Mouse (Mus musculus): ENCODE data around the gene Rhot2. TPM values are rescaled to one million over a fixed set of nuclear protein-coding genes. Genes with fewer than 3 reads are reported as not detected.
A peak's percentile ranks its signal among the peaks of the same experiment; 100 is the strongest.

The Rhot2 gene
- polyA plus RNA-seq, 1 experiment from 2014 or later: 24.2 TPM

DNA sequence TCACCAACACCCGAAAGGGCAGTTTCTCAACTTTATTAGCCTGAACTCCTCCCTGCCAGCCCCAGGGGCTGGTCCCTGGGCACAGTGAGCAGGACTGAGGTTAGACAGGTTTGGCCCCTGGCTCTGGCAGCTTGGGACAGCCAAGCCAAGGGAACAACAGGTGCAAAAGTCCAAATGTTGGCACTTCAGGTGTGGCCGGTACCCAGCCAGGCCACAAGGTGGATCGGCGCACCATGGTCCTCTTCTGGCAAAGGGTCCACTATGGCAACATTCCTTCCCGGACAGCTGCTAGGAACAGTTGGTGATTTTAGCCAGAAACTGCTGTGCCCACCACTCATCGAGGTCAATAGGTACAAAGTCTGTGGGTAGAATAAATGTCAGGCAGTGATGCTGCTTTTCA is 19.0 kb upstream of the Rhot2 start:
- Histone ChIP-seq H3K27ac (no peak overlapping the region), H3K4me2 (no peak overlapping the region), H3K36me3 (peaks cover 15% of the 10 kb centered on the region; the same call in 1 of the 2 replicates), H3K4me3 (no peak overlapping the region), H3K9ac (no peak overlapping the region), H3K4me1 (replicated peaks) (peaks cover 46% of the 10 kb centered on the region), H3K27me3 (no peaks in the 10 kb centered on the region), H3K9me3 (replicated peaks) (no peaks in the 10 kb centered on the region)
- no peak for ATAC-seq (replicated peaks; ENCODE audit: insufficient number of reproducible peaks, insufficient read depth, low FRiP score, low read depth)
- 88% methylated on average over 6 of the region's 6 CpGs for WGBS

- WGBS: 12% methylated on average over 6 of the region's 6 CpGs
- Histone ChIP-seq H3K4me1 (replicated peaks) (peaks cover 37% of the 10 kb centered on the region), H3K9ac (peak overlapping the region; percentile 82), H3K27ac (peak overlapping the region; percentile 72), H3K4me2 (peak overlapping the region; percentile 96), H3K27me3 (no peaks in the 10 kb centered on the region), H3K4me3 (peak overlapping the region; percentile 75), H3K9me3 (replicated peaks) (no peaks in the 10 kb centered on the region), H3K36me3 (peaks cover 15% of the 10 kb centered on the region; the same call in 1 of the 2 replicates)
- no peak for ATAC-seq (replicated peaks; ENCODE audit: insufficient number of reproducible peaks, insufficient read depth, low FRiP score, low read depth)
These were observed 17.3 kb upstream of the Rhot2 start for GRCm38 (mm10) chr17:25861704-25862612.

GRCm38 (mm10) chr17:25860832-25861703 is 16.4 kb upstream of the Rhot2 start, which contains the start of gene Wdr90:
Wdr90 (minus strand) TSS chr17:25861501.
- Histone ChIP-seq H3K27me3 (no peaks in the 10 kb centered on the region), H3K4me3 (peak within 1 kb of the TSS; percentile 75), H3K36me3 (peaks cover 15% of the 10 kb centered on the region; the same call in 1 of the 2 replicates), H3K9me3 (replicated peaks) (no peaks in the 10 kb centered on the region), H3K27ac (peak within 1 kb of the TSS; percentile 72), H3K4me1 (replicated peaks) (peaks cover 28% of the 10 kb centered on the region), H3K4me2 (peak within 1 kb of the TSS; percentile 96), H3K9ac (peak within 1 kb of the TSS; percentile 82)
- 3% methylated on average over 65 of the region's 65 CpGs for WGBS
- ATAC-seq (replicated peaks; ENCODE audit: insufficient number of reproducible peaks, insufficient read depth, low FRiP score, low read depth): peak; percentile 81

DNA sequence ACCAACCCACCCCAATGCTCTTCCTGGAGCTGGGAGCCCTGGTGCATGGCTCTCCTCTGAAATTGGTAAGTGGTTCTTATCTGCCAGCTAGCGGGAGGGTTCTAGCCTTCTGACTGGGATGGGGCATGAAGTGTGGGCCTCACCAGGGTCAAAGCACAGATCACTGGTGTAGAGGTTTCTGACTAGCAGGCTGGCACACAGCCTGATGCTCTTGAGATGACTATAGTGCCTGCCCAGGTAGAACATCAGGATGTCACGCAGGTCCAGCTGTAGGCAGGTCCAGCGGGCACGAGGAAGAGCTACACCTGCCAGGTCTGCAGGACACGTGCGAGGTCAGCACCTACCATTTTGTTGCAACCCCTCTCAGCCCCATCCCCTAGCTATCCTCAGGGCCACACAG is 15.6 kb upstream of the Rhot2 start:
- no peak overlapping the region for H3K9ac ChIP-seq
- peak overlapping the region; percentile 96 for H3K4me2 ChIP-seq
- H3K4me1 ChIP-seq (replicated peaks): peaks cover 20% of the 10 kb centered on the region
- peaks cover 15% of the 10 kb centered on the region; the same call in 1 of the 2 replicates for H3K36me3 ChIP-seq
- H3K27me3 ChIP-seq: no peaks in the 10 kb centered on the region
- ATAC-seq (replicated peaks; ENCODE audit: insufficient number of reproducible peaks, insufficient read depth, low FRiP score, low read depth): no peak
- no peak overlapping the region for H3K4me3 ChIP-seq
- H3K27ac ChIP-seq: no peak overlapping the region
- H3K9me3 ChIP-seq (replicated peaks): no peaks in the 10 kb centered on the region
- WGBS: 83% methylated on average over 6 of the region's 6 CpGs

DNA sequence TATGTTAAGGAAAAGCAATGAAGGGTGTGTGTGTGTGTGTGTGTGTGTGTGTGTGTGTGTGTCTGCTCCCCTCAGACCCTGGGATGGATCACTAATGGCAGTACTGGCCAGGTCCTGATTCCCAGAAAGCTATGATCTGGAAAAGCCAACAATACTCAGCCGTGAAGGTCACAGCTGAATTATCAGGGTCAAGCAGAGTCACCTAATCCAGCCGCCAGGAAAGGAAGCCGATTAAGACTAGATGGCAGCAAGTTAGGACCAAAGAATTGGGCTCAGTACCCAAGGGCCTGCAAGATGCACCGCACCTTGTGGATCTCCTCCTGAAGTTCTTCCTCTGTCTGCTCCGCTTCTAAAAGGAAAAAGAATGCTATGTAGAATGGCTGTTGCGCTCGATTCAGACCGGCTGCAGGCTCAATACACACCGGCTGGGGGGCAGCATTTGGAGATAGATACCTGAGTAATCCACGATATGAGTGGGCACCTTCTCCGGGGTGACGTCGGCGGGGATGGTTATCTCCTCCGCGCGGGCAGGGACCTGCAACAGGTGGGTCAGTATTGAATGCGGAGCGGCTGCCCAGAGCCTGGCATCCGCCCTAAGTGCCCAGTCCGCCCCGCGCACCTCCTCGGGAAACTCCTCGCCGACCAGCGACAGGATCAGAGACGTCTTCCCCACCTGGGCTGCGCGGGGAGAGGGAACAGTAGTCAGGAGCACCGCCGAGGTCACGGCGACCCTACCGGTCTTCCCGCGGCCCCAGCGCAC is 835 bp downstream of the Rhot2 start:
- WGBS: 1% methylated on average over 38 of the region's 38 CpGs
- Histone ChIP-seq H3K27me3 (no peaks in the 10 kb centered on the region), H3K4me3 (peak overlapping the region; percentile 95), H3K27ac (peak overlapping the region; percentile 88), H3K9me3 (replicated peaks) (no peaks in the 10 kb centered on the region), H3K4me1 (replicated peaks) (peaks cover 29% of the 10 kb centered on the region), H3K9ac (peak overlapping the region; percentile 96), H3K36me3 (peaks cover 42% of the 10 kb centered on the region), H3K4me2 (peak overlapping the region; percentile 78)
- peak; percentile 8; the same call in 1 of the 2 replicates for ATAC-seq (replicated peaks; ENCODE audit: insufficient number of reproducible peaks, insufficient read depth, low FRiP score, low read depth)

GRCm38 (mm10) chr17:25843122-25843521 is 1.5 kb downstream of the Rhot2 start:
- Histone ChIP-seq H3K27ac (peak overlapping the region; percentile 88; the same call in 1 of the 2 replicates), H3K4me3 (peak overlapping the region; percentile 95), H3K4me2 (peak overlapping the region; percentile 78), H3K4me1 (replicated peaks) (peaks cover 32% of the 10 kb centered on the region), H3K9me3 (replicated peaks) (no peaks in the 10 kb centered on the region), H3K36me3 (peaks cover 40% of the 10 kb centered on the region), H3K9ac (peak overlapping the region; percentile 96), H3K27me3 (no peaks in the 10 kb centered on the region)
- WGBS: 87% methylated on average over 4 of the region's 4 CpGs
- ATAC-seq (replicated peaks; ENCODE audit: insufficient number of reproducible peaks, insufficient read depth, low FRiP score, low read depth): no peak

DNA sequence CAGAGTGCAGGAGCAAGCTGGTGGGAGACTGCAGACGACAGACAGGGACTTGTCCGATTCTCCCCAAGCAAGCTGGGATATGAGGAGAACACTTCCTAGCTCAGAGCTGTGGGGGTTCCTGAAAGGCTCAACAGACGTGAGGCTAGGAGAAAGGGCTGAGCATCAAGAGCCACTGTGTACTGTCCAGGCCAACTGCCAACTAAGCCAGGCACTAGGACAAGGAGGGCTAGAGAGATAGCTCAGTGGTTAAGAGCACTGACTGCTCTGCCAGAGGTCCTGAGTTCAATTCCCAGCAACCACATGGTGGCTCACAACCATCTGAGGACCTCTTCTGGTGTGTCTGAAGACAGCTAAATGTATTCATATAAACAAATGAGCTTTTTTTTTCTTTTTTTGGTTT is 2.1 kb downstream of the Rhot2 start:
- Histone ChIP-seq H3K4me2 (no peak overlapping the region), H3K4me1 (replicated peaks) (peaks cover 38% of the 10 kb centered on the region), H3K9ac (no peak overlapping the region), H3K4me3 (no peak overlapping the region), H3K36me3 (peaks cover 40% of the 10 kb centered on the region), H3K27me3 (no peaks in the 10 kb centered on the region), H3K9me3 (replicated peaks) (no peaks in the 10 kb centered on the region), H3K27ac (no peak overlapping the region)
- no peak for ATAC-seq (replicated peaks; ENCODE audit: insufficient number of reproducible peaks, insufficient read depth, low FRiP score, low read depth)
- WGBS: 81% methylated on average over 3 of the region's 3 CpGs

DNA sequence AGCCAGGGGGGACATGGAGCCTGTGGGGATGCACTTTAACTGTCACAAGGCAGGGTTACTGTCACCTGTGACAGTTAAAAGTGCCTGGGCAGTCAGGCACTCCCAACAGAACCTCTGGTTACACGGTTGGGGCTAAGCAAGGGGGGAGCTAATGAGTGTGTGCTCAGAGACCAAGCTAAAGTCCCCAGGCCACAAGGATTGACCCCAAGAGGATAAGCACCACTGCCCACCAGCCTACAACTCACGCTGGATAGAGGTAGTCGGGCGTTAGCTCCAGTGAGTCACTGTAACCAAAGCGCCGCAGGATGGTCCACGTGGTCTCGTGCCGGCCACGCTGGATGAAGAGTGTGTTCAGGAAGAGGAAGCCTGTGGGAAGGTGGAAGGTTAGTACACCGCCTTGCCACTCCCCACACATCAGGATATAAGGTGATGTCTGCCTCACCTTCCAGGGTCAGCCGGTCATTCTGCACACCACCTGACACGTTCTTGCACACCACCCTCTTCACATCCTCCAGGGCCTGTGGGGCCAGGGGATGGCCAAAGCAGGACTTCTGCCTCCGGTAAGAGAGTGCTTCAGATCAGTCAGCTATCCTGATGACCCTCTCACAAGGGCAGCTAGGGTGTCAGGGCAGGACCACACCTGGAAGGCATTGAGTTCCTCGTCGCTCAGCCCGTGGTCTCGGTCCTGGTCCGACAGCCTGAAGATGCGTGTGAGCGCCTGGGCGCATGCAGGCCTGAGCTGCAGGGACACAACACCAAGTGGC is 3.4 kb downstream of the Rhot2 start, which contains the start of gene Gm20683:
Gene Gm20683 (minus strand): TSS at position 647 of the 764 bp plus-strand sequence.
- Histone ChIP-seq H3K9ac (no peak within 1 kb of the TSS), H3K4me2 (no peak within 1 kb of the TSS), H3K4me1 (replicated peaks) (peaks cover 50% of the 10 kb centered on the region), H3K36me3 (peaks cover 40% of the 10 kb centered on the region), H3K9me3 (replicated peaks) (no peaks in the 10 kb centered on the region), H3K27ac (no peak within 1 kb of the TSS), H3K4me3 (no peak within 1 kb of the TSS), H3K27me3 (no peaks in the 10 kb centered on the region)
- WGBS: 93% methylated on average over 22 of the region's 22 CpGs
- no peak for ATAC-seq (replicated peaks; ENCODE audit: insufficient number of reproducible peaks, insufficient read depth, low FRiP score, low read depth)

GRCm38 (mm10) chr17:25840519-25840918 is 4.1 kb downstream of the Rhot2 start:
- Histone ChIP-seq H3K9ac (no peak overlapping the region), H3K4me1 (replicated peaks) (peaks cover 58% of the 10 kb centered on the region), H3K4me3 (no peak overlapping the region), H3K27me3 (no peaks in the 10 kb centered on the region), H3K9me3 (replicated peaks) (no peaks in the 10 kb centered on the region), H3K36me3 (peaks cover 40% of the 10 kb centered on the region), H3K27ac (no peak overlapping the region), H3K4me2 (no peak overlapping the region)
- WGBS: 94% methylated on average over 6 of the region's 6 CpGs
- no peak for ATAC-seq (replicated peaks; ENCODE audit: insufficient number of reproducible peaks, insufficient read depth, low FRiP score, low read depth)

Data from heart, embryonic 15.5 days (tissue).